Mouse (Mus musculus) WW6 (cell line): ENCODE measurements around the gene Yif1b.
"Not testable (repeated sequence)": the region's sequence is repeated elsewhere in the genome, so short reads cannot be mapped to it uniquely, and the experiment has no call there.

Experiments used
- DNase-seq: peaks from one replicate; pipeline ENCODE4 v3.0.0-alpha.2; 2013; ENCODE audit warnings: low read depth, low spot score

The Yif1b gene

DNA sequence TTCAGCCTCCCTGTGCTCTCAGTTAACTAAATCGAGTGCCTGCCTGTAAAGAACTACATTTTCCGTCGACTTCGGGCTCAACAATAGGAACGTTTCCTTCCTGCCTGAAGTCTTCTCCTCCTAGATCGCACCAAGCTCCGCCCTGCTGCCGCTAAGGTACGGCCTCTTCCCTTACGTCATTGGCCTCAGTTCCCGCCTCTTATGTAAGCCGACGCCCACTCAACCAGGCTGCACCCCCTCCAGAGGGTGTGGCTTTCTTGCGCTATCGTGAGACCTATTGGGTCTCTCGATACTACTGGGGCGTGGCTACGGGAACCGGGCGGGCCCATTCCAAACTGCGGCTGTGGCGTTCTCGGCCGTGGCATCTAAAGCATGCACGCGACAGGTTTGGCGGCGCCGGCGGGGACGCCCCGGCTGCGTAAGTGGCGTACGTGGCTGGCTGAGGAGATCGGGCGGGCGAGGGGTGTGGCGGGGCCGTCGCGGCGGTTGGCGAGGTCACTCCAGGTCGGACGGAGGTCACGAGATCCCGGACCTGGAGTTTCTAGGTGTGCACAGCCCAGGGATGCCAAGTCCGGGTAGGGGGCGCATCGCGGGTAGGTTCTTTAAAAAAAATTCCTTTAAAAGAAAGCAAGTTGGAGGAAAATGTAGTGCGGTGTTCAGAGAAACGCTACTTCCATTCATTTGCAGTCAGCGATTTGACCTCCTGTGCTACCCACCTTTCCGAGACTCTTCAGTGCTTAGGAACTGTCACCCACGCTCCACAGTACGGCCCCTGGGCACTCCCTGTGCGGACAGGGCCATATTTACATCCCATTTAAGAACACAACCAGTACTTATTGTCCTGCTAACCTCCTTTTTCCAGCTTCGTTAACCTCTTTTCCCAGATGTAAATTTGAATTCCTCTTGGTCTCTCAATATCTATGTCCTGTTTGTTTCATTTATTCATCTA lies at the start of gene Yif1b:
TSS of gene Yif1b (plus strand) at position 311 of the 949 bp plus-strand sequence.
- DNase-seq, result peak; percentile 97

DNA sequence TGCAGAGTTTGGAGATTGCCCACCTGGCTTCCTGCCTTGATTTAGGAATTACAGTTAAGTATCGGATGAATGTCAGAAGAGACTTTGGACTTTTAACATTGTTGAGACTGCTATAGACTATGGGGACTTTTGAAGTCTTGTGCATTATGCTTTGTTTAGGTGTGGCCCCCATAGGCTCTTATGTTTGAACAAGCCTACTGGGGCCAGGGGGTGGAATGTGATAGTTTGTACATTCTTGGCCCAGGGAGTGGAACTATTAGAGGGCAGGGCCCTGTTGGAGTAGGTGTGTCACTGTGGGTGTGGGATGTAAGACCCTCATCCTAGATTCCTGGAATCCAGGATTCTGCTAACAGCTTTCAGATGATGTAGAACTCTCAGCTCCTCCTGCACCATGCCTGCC lies 43.9 kb upstream of the Yif1b start:
- DNase-seq, result not testable (repeated sequence)

DNA sequence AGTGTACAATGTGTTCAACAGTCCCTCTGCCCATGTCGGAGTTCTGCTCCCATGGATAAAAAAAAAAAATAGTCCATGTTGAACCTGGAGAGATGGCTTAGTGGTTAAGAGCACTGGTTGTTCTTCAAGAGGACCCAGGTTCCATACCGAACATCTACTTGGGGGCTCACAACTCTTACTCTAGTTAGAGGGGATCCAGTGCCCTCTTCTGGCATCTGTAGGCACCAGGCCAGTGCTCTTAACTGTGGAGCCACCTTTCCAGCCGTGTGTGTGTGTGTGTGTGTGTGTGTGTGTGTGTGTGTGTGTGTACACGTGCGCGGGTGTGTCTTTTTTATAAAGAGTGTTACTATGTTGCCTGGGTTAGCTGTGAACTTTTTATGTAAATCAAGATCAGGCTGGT lies 35.6 kb upstream of the Yif1b start:
- DNase-seq, result no peak

DNA sequence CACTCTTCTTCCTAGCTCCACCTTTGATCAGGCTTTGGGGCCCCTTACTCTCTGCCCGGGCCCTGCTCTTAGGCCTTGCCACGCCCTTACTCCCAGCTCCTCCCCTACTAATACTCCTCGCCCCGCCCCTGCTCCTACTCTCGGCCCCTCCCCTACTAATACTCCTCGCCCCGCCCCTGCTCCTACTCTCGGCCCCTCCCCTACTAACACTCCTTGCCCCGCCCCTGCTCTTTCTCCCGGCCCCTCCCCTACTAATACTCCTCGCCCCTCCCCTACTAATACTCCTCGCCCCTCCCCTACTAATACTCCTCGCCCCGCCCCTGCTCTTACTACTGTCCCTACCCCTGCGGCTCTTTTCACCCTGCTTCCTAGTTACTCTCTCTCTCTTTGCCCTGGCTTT lies 27.1 kb upstream of the Yif1b start:
- not testable (repeated sequence) for DNase-seq

DNA sequence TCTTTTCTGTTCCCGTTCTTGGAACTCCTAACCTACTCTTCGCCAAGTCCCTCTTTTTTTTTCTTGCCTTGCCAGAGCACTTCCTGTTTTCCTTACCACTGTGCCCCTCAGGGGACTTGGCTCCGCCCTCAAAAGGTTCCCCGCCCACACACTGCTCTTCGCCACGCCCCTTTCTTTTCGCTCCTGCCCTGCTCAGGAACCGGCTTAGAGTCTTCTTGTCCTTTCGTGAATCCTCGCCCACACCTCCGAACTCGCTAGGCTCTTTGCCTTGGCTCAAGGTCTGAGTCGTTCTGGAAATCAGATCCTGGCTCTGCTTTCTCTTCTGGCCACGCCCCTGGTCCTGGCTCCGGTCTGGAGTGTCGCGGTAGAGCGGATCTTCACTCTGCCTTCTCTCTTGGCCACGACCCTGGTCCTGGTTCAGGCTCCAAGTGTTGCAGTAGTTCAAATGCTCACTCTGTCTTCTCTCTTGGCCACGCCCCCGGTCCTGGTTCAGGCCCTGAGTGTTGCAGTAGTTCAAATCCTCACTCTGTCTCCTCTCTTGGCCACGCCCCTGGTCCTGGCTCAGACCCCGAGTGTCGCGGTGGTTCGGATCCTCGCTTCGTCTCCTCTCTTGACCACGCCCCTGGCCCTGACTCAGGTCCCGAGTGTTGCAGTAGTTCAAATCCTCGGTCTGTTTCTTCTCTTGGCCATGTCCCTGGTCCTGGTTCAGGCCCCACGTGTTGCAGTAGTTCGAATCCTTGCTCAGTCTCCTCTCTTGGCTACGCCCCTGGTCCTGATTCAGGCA lies 26.5 kb upstream of the Yif1b start:
- DNase-seq, result peak; percentile 74

DNA sequence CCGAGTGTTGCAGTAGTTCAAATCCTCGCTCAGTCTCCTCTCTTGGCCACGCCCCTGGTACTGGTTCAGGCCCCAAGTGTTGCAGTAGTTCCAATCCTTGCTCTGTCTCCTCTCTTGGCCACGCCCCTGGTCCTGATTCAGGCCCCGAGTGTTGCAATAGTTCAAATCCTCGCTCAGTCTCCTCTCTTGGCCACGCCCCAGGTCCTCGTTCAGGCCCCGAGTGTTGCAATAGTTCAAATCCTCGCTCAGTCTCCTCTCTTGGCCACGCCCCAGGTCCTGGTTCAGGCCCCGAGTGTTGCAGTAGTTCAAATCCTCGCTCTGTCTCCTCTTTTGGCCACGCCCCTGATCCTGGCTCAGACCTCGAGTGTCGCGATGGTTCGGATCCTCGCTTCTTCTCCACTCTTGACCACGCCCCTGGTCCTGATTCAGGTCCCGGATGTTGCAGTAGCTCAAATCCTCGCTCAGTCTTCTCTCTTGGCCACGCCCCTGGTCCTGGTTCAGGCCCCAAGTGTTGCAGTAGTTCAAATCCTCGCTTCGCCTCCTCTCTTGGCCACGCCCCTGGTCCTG lies 25.8 kb upstream of the Yif1b start:
- DNase-seq, result peak; percentile 95

DNA sequence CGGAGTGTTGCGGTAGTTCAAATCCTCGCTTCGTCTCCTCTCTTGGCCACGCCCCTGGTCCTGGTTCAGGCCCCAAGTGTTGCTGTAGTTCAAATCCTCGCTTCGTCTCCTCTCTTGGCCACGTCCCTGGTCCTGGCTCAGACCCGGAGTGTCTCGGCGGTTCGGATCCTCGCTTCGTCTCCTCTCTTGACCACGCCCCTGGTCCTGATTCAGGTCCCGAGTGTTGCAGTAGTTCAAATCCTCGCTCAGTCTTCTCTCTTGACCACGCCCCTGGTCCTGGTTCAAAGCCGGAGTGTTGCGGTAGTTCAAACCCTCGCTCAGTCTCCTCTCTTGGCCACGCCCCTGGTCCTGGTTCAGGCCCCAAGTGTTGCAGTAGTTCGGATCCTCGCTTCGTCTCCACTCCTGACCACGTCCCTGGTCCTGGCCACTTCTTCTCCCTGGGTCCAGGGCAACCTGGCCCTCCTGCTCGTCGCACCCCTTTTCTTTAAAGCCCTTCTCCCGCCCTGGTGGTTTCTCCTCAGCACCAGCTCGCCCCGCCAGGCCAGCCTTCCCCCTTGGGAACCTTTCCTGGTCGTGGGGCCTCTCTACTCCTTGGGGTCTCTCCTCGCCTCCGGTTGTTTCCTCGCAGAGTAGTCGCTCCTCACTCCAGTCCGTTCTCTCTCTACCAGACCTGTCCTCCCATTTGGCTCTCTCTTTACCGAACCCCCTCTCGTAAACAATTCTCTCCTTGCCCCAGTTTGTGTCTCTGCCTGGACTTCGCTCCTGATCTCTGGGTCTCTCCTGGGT lies 25.2 kb upstream of the Yif1b start:
- not testable (repeated sequence) for DNase-seq

DNA sequence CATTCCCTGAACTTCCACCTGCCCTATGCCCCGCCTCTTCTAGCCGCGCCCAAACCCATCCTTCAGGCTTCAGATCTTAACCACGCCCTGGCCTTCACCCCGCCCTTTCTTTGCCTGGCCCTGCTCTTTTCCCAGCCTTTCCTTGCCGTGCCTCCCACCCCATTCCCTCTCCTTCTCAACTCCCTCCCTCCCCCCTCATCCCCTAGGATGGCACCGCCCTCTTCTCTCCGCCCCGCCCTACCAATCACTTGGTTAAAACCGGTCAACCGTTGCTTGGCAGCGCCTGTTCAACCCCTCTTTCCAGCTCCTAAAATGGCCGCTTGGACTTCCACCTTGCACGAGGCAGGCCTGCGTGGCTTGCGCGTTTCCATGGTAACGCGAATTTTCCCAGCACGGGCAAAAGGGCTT lies 24.4 kb upstream of the Yif1b start, which contains the start of gene Catsperg1:
TSS of gene Catsperg1 (minus strand) at position 361 of the 408 bp plus-strand sequence.
- peak; percentile 95 for DNase-seq

DNA sequence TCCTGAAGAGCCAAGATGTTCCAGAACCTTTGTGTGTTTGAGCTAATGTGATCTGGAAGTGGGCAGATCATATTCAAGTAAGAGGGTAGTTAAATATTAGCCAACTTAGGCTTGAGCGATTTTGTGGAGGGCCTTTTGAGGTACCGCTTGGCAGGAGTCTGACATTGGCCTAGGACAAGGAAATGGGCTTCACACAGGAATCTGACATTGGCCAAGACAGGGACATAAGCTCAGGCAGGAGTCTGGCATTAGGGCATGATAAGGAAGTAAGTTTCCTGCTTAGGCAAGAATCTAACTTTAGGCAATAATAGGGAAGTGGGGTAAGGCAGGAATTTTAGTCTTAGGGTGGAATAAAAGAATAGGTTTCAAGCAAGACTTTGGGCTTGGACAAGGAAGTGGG lies 23.9 kb upstream of the Yif1b start:
- no peak for DNase-seq

DNA sequence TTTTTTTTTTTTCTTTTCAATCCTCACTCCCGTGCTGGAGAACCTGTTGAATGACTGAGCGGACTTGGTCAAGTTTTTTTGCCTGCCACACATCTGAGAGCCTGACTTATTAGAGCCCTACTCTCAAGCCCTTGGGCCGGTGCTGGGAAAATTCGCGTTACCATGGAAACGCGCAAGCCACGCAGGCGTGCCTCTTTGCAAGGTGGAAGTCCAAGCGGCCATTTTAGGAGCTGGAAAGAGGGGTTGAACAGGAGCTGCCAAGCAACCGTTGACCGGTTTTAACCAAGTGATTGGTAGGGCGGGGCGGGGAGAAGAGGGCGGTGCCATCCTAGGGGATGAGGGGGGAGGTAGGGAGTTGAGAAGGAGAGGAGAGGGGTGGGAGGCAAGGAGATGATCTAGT lies 23.3 kb upstream of the Yif1b start:
- no peak for DNase-seq

DNA sequence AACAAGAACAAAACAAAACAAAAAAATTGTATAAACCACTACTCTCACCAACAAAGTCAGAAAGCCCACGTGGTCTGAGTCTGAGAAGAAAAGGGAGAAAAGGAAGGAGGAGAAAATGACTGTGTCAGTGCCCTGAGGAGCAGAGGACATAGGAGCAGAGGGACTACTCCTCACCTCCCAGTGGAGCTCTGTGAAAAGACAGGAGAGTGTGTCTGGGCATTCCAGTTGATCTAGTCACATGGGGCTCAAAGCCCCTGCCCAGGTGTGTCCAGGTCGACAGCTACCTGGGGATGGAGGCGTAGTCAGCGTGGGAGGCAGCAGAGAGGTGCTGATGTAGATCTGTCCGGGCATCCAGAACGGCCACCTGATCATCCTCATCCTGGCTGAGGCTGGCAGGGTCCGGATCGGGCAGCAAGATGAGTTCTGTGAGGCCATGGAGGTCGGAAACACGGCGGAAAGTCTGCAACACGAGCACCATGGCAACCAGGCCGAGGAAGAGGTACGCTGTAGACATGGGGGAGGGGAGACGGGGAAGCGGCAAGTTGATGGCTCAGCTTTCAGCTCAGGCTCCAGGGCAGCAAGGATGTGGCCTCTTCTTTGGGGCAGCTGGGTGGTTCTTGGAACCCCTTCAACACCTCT lies 13.3 kb upstream of the Yif1b start:
- DNase-seq, result no peak

DNA sequence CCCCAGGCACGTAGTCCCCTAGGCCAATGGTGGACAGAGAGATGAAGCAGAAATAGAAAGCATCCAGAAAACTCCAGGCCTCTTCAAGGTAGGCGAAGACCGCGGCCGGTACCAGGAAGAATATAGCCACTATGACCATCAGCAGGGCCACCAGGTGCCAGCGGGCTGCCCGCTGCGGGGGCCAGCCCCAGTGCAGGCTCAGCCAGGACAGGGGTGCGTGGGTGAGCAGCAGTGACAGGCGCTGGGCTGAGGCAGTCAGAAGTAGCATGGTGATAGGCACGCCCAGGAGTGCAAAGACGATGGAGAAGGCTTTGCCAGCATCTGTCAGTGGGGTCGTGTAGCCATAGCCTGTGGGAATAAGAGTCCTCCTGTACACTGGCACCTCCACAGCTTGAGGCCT lies 12.6 kb upstream of the Yif1b start:
- DNase-seq, result no peak

DNA sequence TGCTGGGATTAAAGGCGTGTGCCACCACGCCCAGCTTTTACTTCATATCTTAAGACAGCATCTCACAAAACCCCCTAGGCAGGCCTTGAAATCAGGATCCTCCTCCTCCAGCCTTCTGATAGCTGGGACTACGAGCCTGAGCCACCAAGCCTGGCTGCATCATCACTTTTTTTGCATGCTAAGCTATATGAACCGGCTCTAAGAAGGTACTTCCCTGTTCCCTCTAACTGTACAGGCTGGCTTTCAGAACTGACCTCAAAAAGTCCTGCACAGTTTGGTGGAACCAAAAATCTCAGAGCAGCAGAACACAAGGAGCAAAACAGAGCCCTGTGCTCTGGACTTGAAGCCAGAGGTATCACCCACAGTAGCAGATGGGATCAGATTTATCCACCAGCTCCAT lies 9.9 kb upstream of the Yif1b start:
- DNase-seq, result no peak

DNA sequence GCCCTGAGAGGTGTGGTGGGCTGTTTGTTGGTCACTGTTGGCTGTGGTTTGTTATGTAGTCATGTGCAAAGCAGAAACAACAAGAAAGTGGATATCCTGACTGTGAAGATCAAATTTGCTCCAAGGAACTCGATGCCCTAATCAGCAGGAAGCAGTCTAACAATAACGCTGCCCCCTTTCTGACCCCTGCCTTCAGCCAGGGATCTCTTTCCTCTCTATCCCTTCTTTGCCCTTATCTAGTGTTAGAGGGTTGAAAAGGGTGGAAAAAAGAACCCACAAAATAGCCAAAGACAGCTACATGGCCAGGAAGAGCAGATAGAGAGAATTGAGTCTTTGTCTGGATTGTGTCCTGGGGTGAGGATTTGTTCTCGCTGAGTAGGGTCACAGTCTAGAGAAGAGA lies 7.6 kb upstream of the Yif1b start:
- no peak for DNase-seq

DNA sequence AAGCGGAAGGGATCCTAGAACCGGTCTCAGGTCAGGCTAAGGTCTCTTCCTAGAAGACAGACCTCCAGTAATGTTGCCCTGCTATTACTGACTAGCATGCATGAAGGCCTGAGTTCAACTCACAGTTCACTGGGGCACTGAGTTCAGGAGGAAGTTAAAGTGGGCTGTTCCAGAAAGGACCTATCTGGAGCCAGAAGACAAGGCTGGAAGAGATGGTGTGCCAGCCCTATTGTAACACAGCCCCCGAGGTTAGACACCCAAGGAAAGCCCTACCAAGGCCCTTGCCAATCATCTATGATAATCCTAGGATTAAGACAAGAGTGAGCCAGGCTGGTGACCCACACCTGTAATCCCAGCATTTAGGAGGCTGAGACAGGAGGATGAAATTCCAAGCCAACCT lies 6.6 kb upstream of the Yif1b start:
- no peak for DNase-seq

DNA sequence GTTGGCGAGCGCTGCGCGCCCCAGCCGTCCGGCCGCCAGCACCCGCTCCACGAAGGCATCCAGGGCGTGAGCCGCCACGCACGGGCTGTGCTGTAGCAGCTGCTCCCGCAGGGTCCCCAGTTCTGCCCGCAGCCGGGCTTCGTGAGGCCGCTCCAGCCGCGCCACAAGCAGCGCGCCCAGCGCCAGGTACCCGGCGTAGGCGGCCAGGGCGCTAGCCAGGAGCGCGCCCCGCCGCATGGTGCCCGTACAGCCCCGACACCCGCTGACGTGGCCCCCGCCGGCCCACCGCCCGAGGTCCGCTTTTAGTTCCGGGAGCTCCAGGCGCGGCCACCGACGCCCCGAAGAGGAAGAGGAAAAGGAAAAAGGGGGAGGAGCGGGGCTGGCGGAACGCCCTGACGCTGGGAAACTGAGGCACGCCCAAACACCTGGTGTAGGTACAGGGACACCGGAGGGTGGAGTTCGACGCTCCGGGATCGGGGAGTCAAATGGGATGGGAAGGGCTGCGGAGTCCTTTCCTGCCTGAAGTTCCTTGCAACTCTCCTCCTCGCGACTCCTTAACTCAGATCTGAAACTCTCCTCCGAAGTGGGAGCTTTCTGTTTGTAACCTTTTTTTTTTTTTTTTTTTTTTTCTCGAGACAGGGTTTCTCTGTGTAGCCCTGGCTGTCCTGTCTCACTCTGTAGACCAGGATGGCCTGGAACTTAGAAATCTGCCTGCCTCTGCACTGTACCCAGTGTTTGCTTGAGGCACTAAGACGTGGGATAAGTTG lies 5.7 kb upstream of the Yif1b start, which contains the start of gene Kcnk6:
TSS of gene Kcnk6 (minus strand) at position 269 of the 767 bp plus-strand sequence.
- DNase-seq, result no peak

DNA sequence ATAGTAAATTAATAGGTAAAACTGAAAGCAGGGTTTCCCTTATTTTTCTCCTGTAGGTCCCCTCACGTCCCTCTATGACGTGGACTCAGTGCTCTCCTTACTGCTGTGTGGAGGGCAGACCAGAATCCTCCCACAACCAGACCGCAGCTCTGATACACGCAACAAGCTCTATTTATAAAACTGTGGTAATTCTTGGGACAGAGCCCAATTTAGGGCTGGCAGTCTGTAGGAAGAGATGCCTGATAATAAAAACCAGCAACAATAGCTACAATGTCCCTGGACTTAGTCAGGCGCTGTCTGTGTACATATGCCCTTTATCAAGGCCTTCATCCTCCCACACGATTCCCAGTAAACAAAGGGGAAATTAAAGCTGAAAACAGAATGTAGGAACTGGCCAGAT lies 4.4 kb upstream of the Yif1b start:
- no peak for DNase-seq

DNA sequence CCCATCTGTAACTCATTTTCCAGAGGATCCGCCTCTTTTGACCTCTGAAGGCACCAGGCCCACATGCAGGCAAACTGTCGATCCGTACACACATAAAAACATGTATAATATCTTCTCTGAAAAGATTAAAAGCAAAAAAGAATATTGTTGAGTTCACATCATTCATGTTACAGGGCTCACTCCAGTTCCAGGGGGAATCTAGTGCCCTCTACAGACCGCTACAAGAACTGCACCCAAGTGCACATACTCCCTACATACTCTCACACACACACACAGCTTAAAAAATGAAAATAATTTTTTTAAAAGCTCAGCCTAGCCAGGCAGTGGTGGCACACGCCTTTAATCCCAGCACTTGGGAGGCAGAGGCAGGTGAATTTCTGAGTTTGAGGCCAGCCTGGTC lies 3.5 kb upstream of the Yif1b start:
- no peak for DNase-seq

DNA sequence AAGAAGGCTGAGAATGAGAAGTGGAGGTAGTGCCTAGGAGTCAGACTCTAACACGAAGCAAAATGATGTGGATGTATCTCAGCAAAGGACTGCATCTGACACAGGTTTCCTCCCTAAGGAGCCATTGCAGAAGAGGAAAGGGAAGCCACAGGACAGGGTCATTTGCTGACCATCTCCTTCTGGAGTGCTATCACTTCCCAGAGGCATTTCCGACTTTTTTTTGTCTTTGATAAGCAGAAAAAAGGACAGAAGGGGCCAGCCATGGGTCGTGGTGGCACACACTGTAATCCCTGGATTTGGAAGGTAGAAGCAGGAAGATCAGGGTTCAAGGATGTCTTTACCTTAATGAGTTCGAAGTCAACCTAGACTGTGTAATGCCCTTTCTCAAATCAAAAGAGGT lies 1.5 kb upstream of the Yif1b start:
- no peak for DNase-seq

DNA sequence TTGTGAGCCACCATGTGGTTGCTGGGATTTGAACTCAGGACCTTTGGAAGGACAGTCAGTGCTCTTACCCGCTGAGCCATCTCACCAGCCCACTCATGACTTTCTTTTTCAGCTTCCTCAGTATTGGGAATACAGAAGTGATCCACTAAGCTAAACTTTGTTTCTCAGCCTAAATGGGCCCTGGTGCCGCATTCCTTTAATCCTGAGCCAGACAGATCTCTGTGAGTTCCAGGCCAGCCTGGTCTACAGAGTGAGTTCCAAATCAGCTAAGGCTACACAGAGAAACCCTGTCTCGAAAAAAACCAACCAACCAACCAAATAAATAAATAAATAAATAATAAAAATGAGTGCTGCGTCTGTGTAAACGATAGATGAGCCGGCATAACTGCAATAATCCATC lies 533 bp upstream of the Yif1b start:
- DNase-seq, result not testable (repeated sequence)
